9 mouse cellular contexts compared by ENCODE assay signal in genomic region chr17:36726046-36726445, GRCm38 (mm10). TPM values are rescaled to one million over a fixed set of nuclear protein-coding genes. Genes with fewer than 3 reads are reported as not detected.
DNase-seq lines count a peak whose midpoint lies in the region; ATAC-seq and TF ChIP-seq lines count a peak whose summit lies in the region.
"Had no signal": no experiment of that assay in that cellular context is flagged by ENCODE, and none has a peak within 500 bp of the region (broad histone marks: within the 10 kb centered on the region; RNA-seq: fewer than 3 reads in every experiment).

No protein-coding gene starts in this region.

- no peak overlapping the region for H3K4me3 ChIP-seq in cortical plate, adult 2 months (ENCODE audit: insufficient read depth, low read length)
- H3K4me3 ChIP-seq: lung, embryonic 15.5 days had no signal

- peak; percentile 1 for DNase-seq in kidney, postnatal 14 days
- no peak for DNase-seq in kidney, postnatal 25 days
- peak; percentile 2 for DNase-seq in MEL-GATA-1-ER (ENCODE audit: extremely low read depth, low read depth)
- no peak for DNase-seq in neural tube, embryonic 10.5 days (ENCODE audit: extremely low spot score, low spot score)
- DNase-seq in adrenal gland, postnatal 4 days (ENCODE audit: low spot score in 2 of 2): no peak

- TF ChIP-seq POLR2A in cortical plate, adult 2 months (IDR thresholded peaks at IDR 0.05; ENCODE audit: extremely low read depth, insufficient read depth, low read length): no peak

- no peak overlapping the region for H3K27ac ChIP-seq in cortical plate, adult 2 months (ENCODE audit: insufficient read depth, low read length)
- H3K27ac ChIP-seq: lung, embryonic 15.5 days had no signal

- peak; percentile 49; the same call in 1 of the 2 replicates for TF ChIP-seq CTCF in cortical plate, adult 2 months (IDR thresholded peaks at IDR 0.05; ENCODE audit: extremely low read depth, insufficient read depth, low read length)

- ATAC-seq in megakaryocyte progenitor cell, adult 5-6 weeks (replicated peaks; ENCODE audit: poor library complexity): peak; percentile 64

- no peaks in the 10 kb centered on the region for H3K4me1 ChIP-seq in cortical plate, adult 2 months (ENCODE audit: control insufficient read depth, insufficient read depth, low read length)
- H3K4me1 ChIP-seq: lung, embryonic 15.5 days had no signal

RNA-seq across cellular contexts. Expression of gene H2-M10.5, which starts 46.7 kb away (rescaled TPM):
- polyA plus RNA-seq in cortical plate, adult 2 months (2012; rRNA removed): not detected in 2 replicates
- not detected in 2 replicates for total RNA-seq in megakaryocyte progenitor cell, adult 5-6 weeks (2015)
- total RNA-seq in megakaryocyte progenitor cell, adult 5-6 weeks (2017): not detected in 2 replicates
- total RNA-seq in adrenal gland, postnatal 4 days (2021): not detected
- total RNA-seq: hematopoietic stem cell, adult 5-6 weeks had no signal
- polyA plus RNA-seq: lung, embryonic 15.5 days had no signal

RNA-seq across cellular contexts. Expression of gene H2-M1, which starts 54.0 kb away (rescaled TPM):
- not detected in 2 replicates for polyA plus RNA-seq in cortical plate, adult 2 months (2012; rRNA removed)
- not detected in 2 replicates for total RNA-seq in megakaryocyte progenitor cell, adult 5-6 weeks (2015)
- not detected in 2 replicates for total RNA-seq in megakaryocyte progenitor cell, adult 5-6 weeks (2017)
- total RNA-seq in adrenal gland, postnatal 4 days (2021): not detected
- total RNA-seq: hematopoietic stem cell, adult 5-6 weeks had no signal
- polyA plus RNA-seq: lung, embryonic 15.5 days had no signal

Comparison
In these comparisons a context has a peak if more than half of its experiments do, and no peak if none do; other contexts are left out.
1. DNase-seq: peak in kidney, postnatal 14 days (single experiment) and MEL-GATA-1-ER (single experiment); none in kidney, postnatal 25 days (0 of 2), neural tube, embryonic 10.5 days (single experiment) and adrenal gland, postnatal 4 days (0 of 2).